Mouse (Mus musculus): ENCODE results near the gene Sulf2. TPM values are rescaled to one million over a fixed set of nuclear protein-coding genes. Genes with fewer than 3 reads are reported as not detected.
"Not testable (repeated sequence)": the region's sequence is repeated elsewhere in the genome, so short reads cannot be mapped to it uniquely, and the experiment has no call there.

The Sulf2 gene
- total RNA-seq (2015; ENCODE audit: low replicate concordance): 2.5 and 5.4 TPM in 2 replicates
- total RNA-seq (2017; ENCODE audit: low replicate concordance): 1.1 and 6.0 TPM in 2 replicates

GRCm38 (mm10) chr2:166155454-166155815 is at the start of gene Sulf2:
TSS of gene Sulf2 (minus strand) at chr2:166155663.
- no peak for ATAC-seq (replicated peaks; ENCODE audit: low FRiP score, poor library complexity, severe bottlenecking)

- ATAC-seq (replicated peaks; ENCODE audit: low FRiP score, poor library complexity, severe bottlenecking): no peak
Measured at GRCm38 (mm10) chr2:166204174-166204573, 48.7 kb upstream of the Sulf2 start.

GRCm38 (mm10) chr2:166203647-166204046 is 48.2 kb upstream of the Sulf2 start:
- ATAC-seq (replicated peaks; ENCODE audit: low FRiP score, poor library complexity, severe bottlenecking): no peak

- ATAC-seq (replicated peaks; ENCODE audit: low FRiP score, poor library complexity, severe bottlenecking): no peak
Measured at GRCm38 (mm10) chr2:166197964-166198363, 42.5 kb upstream of the Sulf2 start.

GRCm38 (mm10) chr2:166197064-166197463 is 41.6 kb upstream of the Sulf2 start:
- no peak for ATAC-seq (replicated peaks; ENCODE audit: low FRiP score, poor library complexity, severe bottlenecking)

- ATAC-seq (replicated peaks; ENCODE audit: low FRiP score, poor library complexity, severe bottlenecking): no peak
Measured at GRCm38 (mm10) chr2:166196080-166196786, 40.8 kb upstream of the Sulf2 start.

- no peak for ATAC-seq (replicated peaks; ENCODE audit: low FRiP score, poor library complexity, severe bottlenecking)
Measured at GRCm38 (mm10) chr2:166195041-166195440, 39.6 kb upstream of the Sulf2 start.

GRCm38 (mm10) chr2:166194112-166194758 is 38.8 kb upstream of the Sulf2 start:
- no peak for ATAC-seq (replicated peaks; ENCODE audit: low FRiP score, poor library complexity, severe bottlenecking)

GRCm38 (mm10) chr2:166193509-166193908 is 38.0 kb upstream of the Sulf2 start:
- ATAC-seq (replicated peaks; ENCODE audit: low FRiP score, poor library complexity, severe bottlenecking): no peak

GRCm38 (mm10) chr2:166190816-166191215 is 35.4 kb upstream of the Sulf2 start:
- ATAC-seq (replicated peaks; ENCODE audit: low FRiP score, poor library complexity, severe bottlenecking): no peak

- ATAC-seq (replicated peaks; ENCODE audit: low FRiP score, poor library complexity, severe bottlenecking): no peak
Measured at GRCm38 (mm10) chr2:166189191-166189590, 33.7 kb upstream of the Sulf2 start.

GRCm38 (mm10) chr2:166187874-166188453 is 32.5 kb upstream of the Sulf2 start:
- ATAC-seq (replicated peaks; ENCODE audit: low FRiP score, poor library complexity, severe bottlenecking): not testable (repeated sequence)

GRCm38 (mm10) chr2:166187319-166187718 is 31.9 kb upstream of the Sulf2 start:
- not testable (repeated sequence) for ATAC-seq (replicated peaks; ENCODE audit: low FRiP score, poor library complexity, severe bottlenecking)

GRCm38 (mm10) chr2:166186244-166186948 is 30.9 kb upstream of the Sulf2 start:
- ATAC-seq (replicated peaks; ENCODE audit: low FRiP score, poor library complexity, severe bottlenecking): no peak

GRCm38 (mm10) chr2:166185768-166186167 is 30.3 kb upstream of the Sulf2 start:
- no peak for ATAC-seq (replicated peaks; ENCODE audit: low FRiP score, poor library complexity, severe bottlenecking)

GRCm38 (mm10) chr2:166184417-166184816 is 29.0 kb upstream of the Sulf2 start:
- ATAC-seq (replicated peaks; ENCODE audit: low FRiP score, poor library complexity, severe bottlenecking): no peak

GRCm38 (mm10) chr2:166182009-166182685 is 26.7 kb upstream of the Sulf2 start:
- no peak for ATAC-seq (replicated peaks; ENCODE audit: low FRiP score, poor library complexity, severe bottlenecking)

- no peak for ATAC-seq (replicated peaks; ENCODE audit: low FRiP score, poor library complexity, severe bottlenecking)
Measured at GRCm38 (mm10) chr2:166180744-166181508, 25.5 kb upstream of the Sulf2 start.

- ATAC-seq (replicated peaks; ENCODE audit: low FRiP score, poor library complexity, severe bottlenecking): no peak
Measured at GRCm38 (mm10) chr2:166180136-166180649, 24.7 kb upstream of the Sulf2 start.
